Mouse (Mus musculus): ENCODE measurements around the gene Dst. TPM values are rescaled to one million over a fixed set of nuclear protein-coding genes. Genes with fewer than 3 reads are reported as not detected.

Gene Dst
- polyA plus RNA-seq, 1 experiment from 2014 or later: 26.9 TPM

DNA sequence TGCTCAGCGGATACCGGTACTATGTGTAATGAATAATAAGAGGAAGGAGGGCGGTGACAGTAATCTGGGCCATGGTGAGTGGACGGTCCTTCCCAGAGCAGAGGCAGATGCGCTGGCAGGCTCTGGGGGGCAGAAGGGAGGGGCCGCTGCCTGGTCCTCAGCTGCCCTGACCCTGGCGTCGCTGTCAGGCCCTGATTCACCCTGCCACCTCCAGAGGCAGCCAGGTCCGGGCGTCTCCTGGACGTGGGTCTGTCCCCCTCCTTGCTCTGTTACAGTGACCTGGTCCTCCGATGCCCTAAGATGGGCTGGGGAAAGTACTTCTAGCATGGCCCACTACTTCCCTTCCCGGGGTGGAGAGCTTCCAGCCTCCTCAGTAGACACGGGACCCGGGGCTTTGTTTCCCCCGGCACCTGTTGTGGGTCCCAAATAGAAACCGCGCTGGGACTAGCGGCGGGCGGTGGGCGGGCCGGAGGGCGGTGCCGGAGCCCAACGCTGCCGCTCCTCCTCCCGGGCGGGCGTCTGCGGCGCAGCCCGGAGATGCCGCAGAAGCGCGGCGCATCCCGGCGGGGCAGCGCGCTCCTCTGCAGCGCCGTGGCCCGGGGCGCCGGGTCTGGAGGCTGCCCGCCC is 103.1 kb downstream of the Dst start:
- Histone ChIP-seq H3K4me1 (ENCODE audit: control insufficient read depth, insufficient read depth, low read length) (peaks cover 12% of the 10 kb centered on the region), H3K9ac (ENCODE audit: low read depth, low read length) (peak overlapping the region; percentile 80), H3K27me3 (ENCODE audit: control insufficient read depth, insufficient read depth, low read length) (no peaks in the 10 kb centered on the region), H3K27ac (ENCODE audit: low read depth, low read length) (peak overlapping the region; percentile 54), H3K36me3 (ENCODE audit: control insufficient read depth, insufficient read depth, low read length) (no peaks in the 10 kb centered on the region), H3K4me3 (ENCODE audit: low read depth, low read length) (peak overlapping the region; percentile 69), H3K9me3 (replicated peaks; ENCODE audit: control insufficient read depth, low read length) (no peaks in the 10 kb centered on the region), H3K4me2 (peak overlapping the region; percentile 72)
- peak; percentile 79 for ATAC-seq (replicated peaks; ENCODE audit: insufficient number of reproducible peaks, low FRiP score, low TSS enrichment)
- WGBS (ENCODE audit: insufficient replicate concordance): 1% methylated on average over 39 of the region's 47 CpGs

- H3K9me3 ChIP-seq (replicated peaks; ENCODE audit: control insufficient read depth, low read length): no peaks in the 10 kb centered on the region
- H3K27ac ChIP-seq (ENCODE audit: low read depth, low read length): peak overlapping the region; percentile 54
- peaks cover 12% of the 10 kb centered on the region for H3K4me1 ChIP-seq (ENCODE audit: control insufficient read depth, insufficient read depth, low read length)
- H3K4me3 ChIP-seq (ENCODE audit: low read depth, low read length): peak overlapping the region; percentile 69
- H3K9ac ChIP-seq (ENCODE audit: low read depth, low read length): peak overlapping the region; percentile 80
- H3K36me3 ChIP-seq (ENCODE audit: control insufficient read depth, insufficient read depth, low read length): no peaks in the 10 kb centered on the region
- no peaks in the 10 kb centered on the region for H3K27me3 ChIP-seq (ENCODE audit: control insufficient read depth, insufficient read depth, low read length)
- WGBS (ENCODE audit: insufficient replicate concordance): 2% methylated on average over 16 of the region's 16 CpGs
- peak; percentile 57 for ATAC-seq (replicated peaks; ENCODE audit: insufficient number of reproducible peaks, low FRiP score, low TSS enrichment)
- H3K4me2 ChIP-seq: peak overlapping the region; percentile 72
Measured at GRCm38 (mm10) chr1:34011821-34012271, 103.8 kb downstream of the Dst start.

DNA sequence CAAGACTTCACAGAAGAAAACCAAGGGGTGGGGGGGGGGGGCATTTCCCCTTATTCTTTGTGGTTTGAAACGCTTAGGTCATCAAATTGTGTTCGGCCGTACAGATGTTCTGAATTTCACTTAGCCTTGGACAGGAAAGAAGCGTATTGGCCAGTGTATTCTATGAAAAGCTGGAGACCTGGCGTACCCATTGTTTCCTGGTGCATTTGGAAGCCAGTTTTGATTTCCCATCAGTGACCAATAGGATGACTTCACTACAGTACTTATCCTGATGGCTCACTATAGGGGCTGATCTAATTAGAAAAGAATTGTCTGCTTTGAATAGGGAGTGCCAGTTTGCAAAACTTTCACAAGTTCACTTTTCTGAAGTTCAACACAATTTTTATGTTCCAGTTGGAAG is 105.5 kb downstream of the Dst start:
- Histone ChIP-seq H3K4me2 (peak overlapping the region; percentile 42), H3K9ac (ENCODE audit: low read depth, low read length) (no peak overlapping the region), H3K4me1 (ENCODE audit: control insufficient read depth, insufficient read depth, low read length) (peaks cover 12% of the 10 kb centered on the region), H3K9me3 (replicated peaks; ENCODE audit: control insufficient read depth, low read length) (no peaks in the 10 kb centered on the region), H3K4me3 (ENCODE audit: low read depth, low read length) (no peak overlapping the region), H3K27me3 (ENCODE audit: control insufficient read depth, insufficient read depth, low read length) (no peaks in the 10 kb centered on the region), H3K36me3 (ENCODE audit: control insufficient read depth, insufficient read depth, low read length) (no peaks in the 10 kb centered on the region), H3K27ac (ENCODE audit: low read depth, low read length) (no peak overlapping the region)
- WGBS (ENCODE audit: insufficient replicate concordance): 72% methylated on average over 5 of the region's 5 CpGs
- ATAC-seq (replicated peaks; ENCODE audit: insufficient number of reproducible peaks, low FRiP score, low TSS enrichment): no peak

GRCm38 (mm10) chr1:34016780-34017179 is 108.8 kb downstream of the Dst start:
- Histone ChIP-seq H3K9me3 (replicated peaks; ENCODE audit: control insufficient read depth, low read length) (no peaks in the 10 kb centered on the region), H3K4me2 (no peak overlapping the region), H3K27me3 (ENCODE audit: control insufficient read depth, insufficient read depth, low read length) (no peaks in the 10 kb centered on the region), H3K27ac (ENCODE audit: low read depth, low read length) (no peak overlapping the region), H3K4me3 (ENCODE audit: low read depth, low read length) (no peak overlapping the region), H3K9ac (ENCODE audit: low read depth, low read length) (no peak overlapping the region), H3K36me3 (ENCODE audit: control insufficient read depth, insufficient read depth, low read length) (no peaks in the 10 kb centered on the region), H3K4me1 (ENCODE audit: control insufficient read depth, insufficient read depth, low read length) (peaks cover 18% of the 10 kb centered on the region)
- WGBS (ENCODE audit: insufficient replicate concordance): 81% methylated on average over 15 of the region's 15 CpGs
- ATAC-seq (replicated peaks; ENCODE audit: insufficient number of reproducible peaks, low FRiP score, low TSS enrichment): no peak

GRCm38 (mm10) chr1:34017323-34017722 is 109.3 kb downstream of the Dst start:
- no peaks in the 10 kb centered on the region for H3K9me3 ChIP-seq (replicated peaks; ENCODE audit: control insufficient read depth, low read length)
- H3K27ac ChIP-seq (ENCODE audit: low read depth, low read length): no peak overlapping the region
- ATAC-seq (replicated peaks; ENCODE audit: insufficient number of reproducible peaks, low FRiP score, low TSS enrichment): no peak
- no peak overlapping the region for H3K9ac ChIP-seq (ENCODE audit: low read depth, low read length)
- 91% methylated on average over 4 of the region's 4 CpGs for WGBS (ENCODE audit: insufficient replicate concordance)
- H3K4me3 ChIP-seq (ENCODE audit: low read depth, low read length): no peak overlapping the region
- no peak overlapping the region for H3K4me2 ChIP-seq
- H3K27me3 ChIP-seq (ENCODE audit: control insufficient read depth, insufficient read depth, low read length): no peaks in the 10 kb centered on the region
- H3K36me3 ChIP-seq (ENCODE audit: control insufficient read depth, insufficient read depth, low read length): no peaks in the 10 kb centered on the region
- H3K4me1 ChIP-seq (ENCODE audit: control insufficient read depth, insufficient read depth, low read length): peaks cover 23% of the 10 kb centered on the region

DNA sequence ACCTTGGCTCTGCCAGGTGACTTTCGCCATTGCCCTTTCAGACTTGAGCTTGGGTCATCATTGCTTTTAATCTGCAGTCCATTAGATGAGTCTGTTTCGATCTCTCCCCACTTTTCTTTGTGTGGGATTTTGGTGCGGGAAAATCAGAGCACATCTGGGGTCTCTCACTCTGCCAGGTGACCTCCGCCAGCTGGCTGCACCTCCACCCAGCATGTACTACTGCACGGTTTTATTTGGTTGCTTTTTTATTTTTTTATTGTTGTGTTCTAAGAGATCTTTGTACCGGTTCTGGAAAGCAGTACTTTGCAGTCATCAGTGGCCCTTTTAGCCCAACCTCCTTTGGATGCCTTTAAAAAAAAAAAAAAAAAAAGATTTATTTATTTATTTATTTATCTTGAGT is 112.6 kb downstream of the Dst start:
- H3K4me1 ChIP-seq (ENCODE audit: control insufficient read depth, insufficient read depth, low read length): peaks cover 25% of the 10 kb centered on the region
- no peak for ATAC-seq (replicated peaks; ENCODE audit: insufficient number of reproducible peaks, low FRiP score, low TSS enrichment)
- 79% methylated on average over 6 of the region's 6 CpGs for WGBS (ENCODE audit: insufficient replicate concordance)
- H3K4me3 ChIP-seq (ENCODE audit: low read depth, low read length): no peak overlapping the region
- no peaks in the 10 kb centered on the region for H3K36me3 ChIP-seq (ENCODE audit: control insufficient read depth, insufficient read depth, low read length)
- no peaks in the 10 kb centered on the region for H3K9me3 ChIP-seq (replicated peaks; ENCODE audit: control insufficient read depth, low read length)
- no peak overlapping the region for H3K4me2 ChIP-seq
- H3K27ac ChIP-seq (ENCODE audit: low read depth, low read length): peak overlapping the region; percentile 57
- no peaks in the 10 kb centered on the region for H3K27me3 ChIP-seq (ENCODE audit: control insufficient read depth, insufficient read depth, low read length)
- H3K9ac ChIP-seq (ENCODE audit: low read depth, low read length): no peak overlapping the region

GRCm38 (mm10) chr1:34021574-34021973 is 113.5 kb downstream of the Dst start:
- peaks cover 25% of the 10 kb centered on the region for H3K4me1 ChIP-seq (ENCODE audit: control insufficient read depth, insufficient read depth, low read length)
- no peak overlapping the region for H3K4me3 ChIP-seq (ENCODE audit: low read depth, low read length)
- H3K27me3 ChIP-seq (ENCODE audit: control insufficient read depth, insufficient read depth, low read length): no peaks in the 10 kb centered on the region
- peak overlapping the region; percentile 92 for H3K27ac ChIP-seq (ENCODE audit: low read depth, low read length)
- H3K9me3 ChIP-seq (replicated peaks; ENCODE audit: control insufficient read depth, low read length): no peaks in the 10 kb centered on the region
- WGBS (ENCODE audit: insufficient replicate concordance): 40% methylated on average over 2 of the region's 2 CpGs
- H3K4me2 ChIP-seq: peak overlapping the region; percentile 22
- no peaks in the 10 kb centered on the region for H3K36me3 ChIP-seq (ENCODE audit: control insufficient read depth, insufficient read depth, low read length)
- ATAC-seq (replicated peaks; ENCODE audit: insufficient number of reproducible peaks, low FRiP score, low TSS enrichment): peak; percentile 49; the same call in 1 of the 2 replicates
- peak overlapping the region; percentile 39; the same call in 1 of the 2 replicates for H3K9ac ChIP-seq (ENCODE audit: low read depth, low read length)

DNA sequence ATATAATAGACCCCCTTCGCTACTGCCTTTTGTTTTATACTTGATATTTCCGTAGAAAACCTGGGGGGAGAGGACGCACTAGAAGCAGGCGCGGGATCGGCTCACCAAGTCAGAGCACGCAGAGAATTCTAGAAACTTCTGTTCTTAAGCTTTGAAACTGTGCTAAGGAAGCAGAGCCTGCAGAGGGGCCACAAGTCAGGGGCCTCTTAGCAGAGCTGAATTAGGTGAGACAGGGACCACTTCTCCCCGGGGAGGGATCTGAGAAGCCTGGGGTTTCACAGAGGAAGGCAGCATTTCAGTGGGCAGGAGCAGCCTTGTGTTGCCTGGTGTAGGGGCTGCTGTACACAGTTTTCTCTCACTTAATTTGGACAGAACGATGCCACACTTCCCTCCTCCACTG is 115.1 kb downstream of the Dst start:
- 76% methylated on average over 9 of the region's 9 CpGs for WGBS (ENCODE audit: insufficient replicate concordance)
- Histone ChIP-seq H3K27me3 (ENCODE audit: control insufficient read depth, insufficient read depth, low read length) (no peaks in the 10 kb centered on the region), H3K4me3 (ENCODE audit: low read depth, low read length) (no peak overlapping the region), H3K4me2 (no peak overlapping the region), H3K9ac (ENCODE audit: low read depth, low read length) (no peak overlapping the region), H3K27ac (ENCODE audit: low read depth, low read length) (0 out of 2 replicates have a peak overlapping the region, but pooled peaks have one; percentile 10), H3K36me3 (ENCODE audit: control insufficient read depth, insufficient read depth, low read length) (no peaks in the 10 kb centered on the region), H3K9me3 (replicated peaks; ENCODE audit: control insufficient read depth, low read length) (no peaks in the 10 kb centered on the region), H3K4me1 (ENCODE audit: control insufficient read depth, insufficient read depth, low read length) (peaks cover 25% of the 10 kb centered on the region)
- no peak for ATAC-seq (replicated peaks; ENCODE audit: insufficient number of reproducible peaks, low FRiP score, low TSS enrichment)

DNA sequence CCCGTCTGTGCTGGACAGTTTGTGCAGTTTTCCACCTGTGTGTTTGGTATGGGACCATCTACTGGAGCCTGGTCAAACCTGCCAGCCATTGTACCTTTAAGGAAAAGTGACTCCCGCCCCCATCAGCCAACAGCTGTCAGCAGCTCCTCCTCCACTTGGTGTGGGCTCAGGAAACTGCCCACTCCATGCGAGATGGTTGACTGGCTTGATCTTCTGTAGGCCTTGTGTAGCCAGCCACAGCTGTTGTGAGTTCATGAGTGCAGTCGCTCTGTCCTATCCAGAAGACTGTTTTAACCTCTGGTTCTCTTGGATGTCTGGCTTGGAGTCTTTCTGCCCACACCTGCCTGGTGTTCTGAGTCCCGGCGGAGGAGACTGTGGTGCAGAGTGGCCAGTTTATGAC is 117.9 kb downstream of the Dst start:
- no peaks in the 10 kb centered on the region for H3K36me3 ChIP-seq (ENCODE audit: control insufficient read depth, insufficient read depth, low read length)
- H3K9me3 ChIP-seq (replicated peaks; ENCODE audit: control insufficient read depth, low read length): no peaks in the 10 kb centered on the region
- no peak for ATAC-seq (replicated peaks; ENCODE audit: insufficient number of reproducible peaks, low FRiP score, low TSS enrichment)
- H3K4me3 ChIP-seq (ENCODE audit: low read depth, low read length): no peak overlapping the region
- H3K4me1 ChIP-seq (ENCODE audit: control insufficient read depth, insufficient read depth, low read length): peaks cover 30% of the 10 kb centered on the region
- no peaks in the 10 kb centered on the region for H3K27me3 ChIP-seq (ENCODE audit: control insufficient read depth, insufficient read depth, low read length)
- 70% methylated on average over 6 of the region's 6 CpGs for WGBS (ENCODE audit: insufficient replicate concordance)
- H3K4me2 ChIP-seq: no peak overlapping the region
- no peak overlapping the region for H3K9ac ChIP-seq (ENCODE audit: low read depth, low read length)
- no peak overlapping the region for H3K27ac ChIP-seq (ENCODE audit: low read depth, low read length)
